Mouse (Mus musculus) brain, adult 2 months (tissue): ENCODE data around the gene Prkn.

Source experiments
- DNase-seq: peaks from one replicate; pipeline ENCODE4 v3.0.0; 2011; ENCODE audit warnings: low read depth, low spot score

The Prkn gene

GRCm38 (mm10) chr17:11910668-11911398 is 1070.6 kb downstream of the Prkn start:
- DNase-seq = peak; percentile 41

GRCm38 (mm10) chr17:11912136-11912535 is 1072.0 kb downstream of the Prkn start:
- DNase-seq = no peak

- DNase-seq = peak; percentile 72
These were observed 1072.7 kb downstream of the Prkn start for GRCm38 (mm10) chr17:11912872-11913365.

GRCm38 (mm10) chr17:11913620-11914019 is 1073.4 kb downstream of the Prkn start:
- no peak for DNase-seq

- DNase-seq = peak; percentile 62
These were observed 1074.3 kb downstream of the Prkn start for GRCm38 (mm10) chr17:11914451-11914850.

- DNase-seq = peak; percentile 84
These were observed 1078.1 kb downstream of the Prkn start for GRCm38 (mm10) chr17:11918123-11918801.

- no peak for DNase-seq
These were observed 1079.4 kb downstream of the Prkn start for GRCm38 (mm10) chr17:11919581-11919980.

- peak; percentile 91 for DNase-seq
These were observed 1080.8 kb downstream of the Prkn start for GRCm38 (mm10) chr17:11921026-11921425.

- DNase-seq = no peak
These were observed 1083.8 kb downstream of the Prkn start for GRCm38 (mm10) chr17:11923989-11924388.

- DNase-seq = peak; percentile 41
These were observed 1086.7 kb downstream of the Prkn start for GRCm38 (mm10) chr17:11926865-11927386.

GRCm38 (mm10) chr17:11931641-11932040 is 1091.5 kb downstream of the Prkn start:
- DNase-seq = no peak

- DNase-seq = peak; percentile 82
These were observed 1093.6 kb downstream of the Prkn start for GRCm38 (mm10) chr17:11933737-11934136.

- no peak for DNase-seq
These were observed 1107.3 kb downstream of the Prkn start for GRCm38 (mm10) chr17:11947436-11947835.

GRCm38 (mm10) chr17:11949551-11950197 is 1109.5 kb downstream of the Prkn start:
- DNase-seq = peak; percentile 77

GRCm38 (mm10) chr17:11950198-11950594 is 1110.0 kb downstream of the Prkn start:
- DNase-seq = no peak

- DNase-seq = peak; percentile 53
These were observed 1115.1 kb downstream of the Prkn start for GRCm38 (mm10) chr17:11955317-11955716.

- no peak for DNase-seq
These were observed 1120.3 kb downstream of the Prkn start for GRCm38 (mm10) chr17:11960492-11960891.

- peak; percentile 83 for DNase-seq
These were observed 1122.6 kb downstream of the Prkn start for GRCm38 (mm10) chr17:11962808-11963207.

GRCm38 (mm10) chr17:11970160-11970559 is 1130.0 kb downstream of the Prkn start:
- no peak for DNase-seq

GRCm38 (mm10) chr17:11972550-11972949 is 1132.4 kb downstream of the Prkn start:
- DNase-seq = peak; percentile 88

- peak; percentile 81 for DNase-seq
These were observed 1133.0 kb downstream of the Prkn start for GRCm38 (mm10) chr17:11972969-11973787.
